Mouse (Mus musculus) neural tube, embryonic 11.5 days (tissue): Measurements from ENCODE around the gene Gpr108. TPM values are rescaled to one million over a fixed set of nuclear protein-coding genes. Genes with fewer than 3 reads are reported as not detected.

ENCODE experiments used
- ATAC-seq: fragments of 200-750 bp; cut with Nextera tagmentation; 2 replicates; pipeline ENCODE4 v1.8.0; 2017; ENCODE audit warnings: moderate number of reproducible peaks, mild to moderate bottlenecking, moderate TSS enrichment, moderate library complexity; ENCODE audit not compliant: insufficient read depth, low FRiP score, low TSS enrichment
- DNase-seq: peaks from one replicate; pipeline ENCODE4 v3.0.0-alpha.2; 2015; ENCODE audit warnings: low spot score
- H3K27ac ChIP-seq: fragments of 300-500 bp; sonication (generic); 2 replicates; pipeline ENCODE4 v1.5.1; 2014; ENCODE audit warnings: low read depth, mild to moderate bottlenecking, low read length
- H3K27me3 ChIP-seq: fragments of 300-500 bp; sonication (generic); 2 replicates; pipeline ENCODE4 v1.6.1; 2014; ENCODE audit warnings: mild to moderate bottlenecking, low read length, mixed read lengths; ENCODE audit not compliant: control insufficient read depth, insufficient read depth
- H3K36me3 ChIP-seq: fragments of 300-500 bp; sonication (generic); 2 replicates; pipeline ENCODE4 v1.6.1; 2014; ENCODE audit warnings: mild to moderate bottlenecking, low read length, moderate library complexity, mixed read lengths; ENCODE audit not compliant: control insufficient read depth, insufficient read depth
- H3K4me1 ChIP-seq: fragments of 300-500 bp; sonication (generic); 2 replicates; pipeline ENCODE4 v1.6.1; 2014; ENCODE audit warnings: low read length, mixed read lengths; ENCODE audit not compliant: control insufficient read depth, insufficient read depth
- H3K4me2 ChIP-seq: fragments of 300-500 bp; sonication (generic); 2 replicates; pipeline ENCODE4 v1.6.1; 2014; ENCODE audit warnings: low read depth, mild to moderate bottlenecking, moderate library complexity
- H3K4me3 ChIP-seq: fragments of 300-500 bp; sonication (generic); 2 replicates; pipeline ENCODE4 v1.5.1; 2014; ENCODE audit warnings: low read depth, low read length
- H3K9ac ChIP-seq: fragments of 300-500 bp; sonication (generic); 2 replicates; pipeline ENCODE4 v1.6.1; 2014; ENCODE audit warnings: mild to moderate bottlenecking, low read length
- H3K9me3 ChIP-seq: fragments of 300-500 bp; sonication (generic); 2 replicates; pipeline ENCODE4 v1.6.1; 2016; ENCODE audit warnings: low read length; ENCODE audit not compliant: control insufficient read depth
- whole genome bisulfite sequencing: fragments of 180-500 bp; shearing (Covaris S2); extraction: QIAGEN DNeasy Blood & Tissue Kit; methylation state at CpG from one replicate; pipeline ENCODE4 v1.1.7; 2014; 5-methylcytosine and 5-hydroxymethylcytosine counted together
- polyA plus RNA-seq: library from polyadenylated mRNA; unstranded; fragments of >200 nt; fragmentation: Nextera tagmentation; extraction: Ambion mirVana; gene quantifications from 2 replicates; pipeline ENCODE4 v1.2.1, GENCODE M21; 2014

Gpr108 gene
- polyA plus RNA-seq, 1 experiment from 2014 or later, result 29.1 TPM

- WGBS, result 65% methylated on average over 10 of the region's 10 CpGs
These were observed 4.4 kb downstream of the Gpr108 start for GRCm38 (mm10) chr17:57243650-57244370.

DNA sequence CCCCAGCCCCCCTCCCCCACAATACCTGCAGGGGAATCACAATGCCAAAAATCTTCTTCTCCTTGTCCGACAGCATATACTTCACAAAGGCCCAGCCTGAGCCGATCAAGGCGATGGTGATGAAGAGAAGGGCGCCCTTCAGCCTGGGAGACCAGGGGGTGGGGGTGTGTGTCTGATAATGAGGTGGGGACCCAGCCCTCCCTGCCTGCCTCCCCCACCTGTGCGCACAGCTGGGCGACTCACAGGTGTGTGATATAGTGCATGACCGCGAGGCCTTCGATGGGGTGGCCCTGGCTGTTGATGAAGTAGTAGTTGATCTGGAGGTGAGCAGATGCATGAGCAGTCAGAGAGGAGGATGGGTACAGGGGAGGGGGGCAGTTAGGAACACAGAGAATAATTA is 11.1 kb downstream of the Gpr108 start:
- Histone ChIP-seq H3K27me3 (no peaks in the 10 kb centered on the region), H3K36me3 (peaks cover 10% of the 10 kb centered on the region), H3K9me3 (no peaks in the 10 kb centered on the region), H3K4me1 (no peaks in the 10 kb centered on the region), H3K9ac (no peak overlapping the region), H3K4me3 (no peak overlapping the region), H3K4me2 (no peak overlapping the region), H3K27ac (no peak overlapping the region)
- no peak for ATAC-seq
- no peak for DNase-seq
- 93% methylated on average over 9 of the region's 9 CpGs for WGBS

More at GRCm38 (mm10) chr17:57243650-57244370, 4.4 kb downstream of the Gpr108 start:
- Histone ChIP-seq H3K9ac (no peak overlapping the region), H3K27ac (no peak overlapping the region), H3K27me3 (no peaks in the 10 kb centered on the region), H3K4me2 (no peak overlapping the region), H3K9me3 (no peaks in the 10 kb centered on the region), H3K36me3 (no peaks in the 10 kb centered on the region), H3K4me1 (peaks cover 2% of the 10 kb centered on the region), H3K4me3 (no peak overlapping the region)
- DNase-seq, result peak; percentile 1
- no peak for ATAC-seq

DNA sequence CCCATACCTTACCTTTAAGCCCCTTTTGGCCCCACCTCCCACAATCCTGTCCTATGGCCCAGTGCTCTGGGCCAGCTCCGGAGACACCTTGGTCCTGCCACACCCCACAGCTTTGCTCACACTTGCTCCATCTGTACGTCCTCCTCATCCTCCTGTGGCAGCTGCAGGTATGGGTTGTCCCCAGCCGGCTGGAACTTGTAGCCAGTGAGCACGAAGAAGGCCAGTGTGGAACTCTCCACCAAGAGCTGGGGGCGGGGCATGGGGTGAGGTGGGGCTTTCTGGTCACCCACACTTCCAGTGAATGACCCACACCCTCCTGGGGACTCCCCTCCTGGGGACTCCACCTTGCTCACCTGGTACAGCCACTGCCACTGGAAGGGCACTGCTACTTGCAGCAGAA is 12.4 kb downstream of the Gpr108 start:
- H3K36me3 ChIP-seq, result peaks cover 10% of the 10 kb centered on the region

GRCm38 (mm10) chr17:57234254-57234928 is 13.9 kb downstream of the Gpr108 start:
- DNase-seq, result no peak
- H3K9ac ChIP-seq, result no peak overlapping the region
- no peak overlapping the region for H3K4me2 ChIP-seq
- H3K9me3 ChIP-seq, result no peaks in the 10 kb centered on the region
- H3K4me1 ChIP-seq, result no peaks in the 10 kb centered on the region
- no peak overlapping the region for H3K4me3 ChIP-seq
- H3K36me3 ChIP-seq, result peaks cover 10% of the 10 kb centered on the region
- H3K27ac ChIP-seq, result no peak overlapping the region
- H3K27me3 ChIP-seq, result no peaks in the 10 kb centered on the region
- ATAC-seq, result no peak
- 87% methylated on average over 12 of the region's 12 CpGs for WGBS

More for the DNA sequence above, 12.4 kb downstream of the Gpr108 start:
- no peaks in the 10 kb centered on the region for H3K4me1 ChIP-seq
- no peaks in the 10 kb centered on the region for H3K27me3 ChIP-seq
- H3K27ac ChIP-seq, result no peak overlapping the region
- 87% methylated on average over 5 of the region's 5 CpGs for WGBS
- ATAC-seq (no peak), DNase-seq (no peak)
- no peak overlapping the region for H3K4me3 ChIP-seq
- no peak overlapping the region for H3K9ac ChIP-seq
- H3K9me3 ChIP-seq, result no peaks in the 10 kb centered on the region
- no peak overlapping the region for H3K4me2 ChIP-seq

DNA sequence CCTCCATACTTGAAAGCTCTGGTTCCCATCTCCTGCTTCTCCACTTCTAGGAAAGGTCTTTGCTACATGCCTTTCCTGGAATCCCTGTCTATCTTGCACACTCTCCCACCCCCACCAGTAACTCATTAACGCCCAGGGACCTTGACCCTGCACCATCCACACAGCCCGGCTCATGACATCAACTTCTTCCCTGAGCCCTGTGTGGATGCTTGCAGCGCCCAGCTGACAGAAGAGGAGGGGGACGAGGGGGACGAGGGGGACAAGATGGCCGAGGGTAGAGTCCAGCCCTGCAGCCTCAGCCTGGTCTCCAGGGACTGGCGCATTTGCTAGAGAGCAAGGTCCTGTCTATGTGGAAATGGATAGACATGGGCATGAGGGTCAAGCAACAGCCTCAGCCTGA is 15.2 kb downstream of the Gpr108 start:
- DNase-seq (peak; percentile 27), ATAC-seq (peak; percentile 42; the same call in 1 of the 2 replicates)
- H3K9me3 ChIP-seq, result no peaks in the 10 kb centered on the region
- no peaks in the 10 kb centered on the region for H3K4me1 ChIP-seq
- no peak overlapping the region for H3K4me3 ChIP-seq
- H3K4me2 ChIP-seq, result no peak overlapping the region
- no peak overlapping the region for H3K9ac ChIP-seq
- H3K36me3 ChIP-seq, result peaks cover 10% of the 10 kb centered on the region
- WGBS, result 56% methylated on average over 7 of the region's 7 CpGs
- no peak overlapping the region for H3K27ac ChIP-seq
- H3K27me3 ChIP-seq, result no peaks in the 10 kb centered on the region

DNA sequence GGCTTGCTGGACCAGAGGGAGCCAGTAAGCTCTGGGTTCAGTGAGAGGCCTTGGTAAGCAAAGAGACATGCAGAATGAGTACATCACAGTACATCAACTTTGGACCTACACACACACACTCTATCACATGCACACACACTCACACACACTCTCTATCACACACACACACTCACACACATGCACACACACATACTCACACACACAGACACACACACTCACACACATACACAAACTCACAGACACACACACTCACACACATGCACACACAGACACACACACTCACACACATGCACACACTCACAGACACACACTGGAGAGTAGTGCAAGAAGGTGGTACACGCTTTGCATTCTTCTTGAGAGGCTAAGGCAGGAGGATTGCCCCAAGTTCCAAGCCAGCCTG is 16.0 kb downstream of the Gpr108 start:
- 89% methylated on average over 1 of the region's 1 CpGs for WGBS
- no peak overlapping the region for H3K27ac ChIP-seq
- DNase-seq, result no peak
- H3K36me3 ChIP-seq, result peaks cover 7% of the 10 kb centered on the region
- no peak overlapping the region for H3K4me2 ChIP-seq
- H3K9ac ChIP-seq, result no peak overlapping the region
- no peak overlapping the region for H3K4me3 ChIP-seq
- no peaks in the 10 kb centered on the region for H3K27me3 ChIP-seq
- H3K9me3 ChIP-seq, result no peaks in the 10 kb centered on the region
- no peaks in the 10 kb centered on the region for H3K4me1 ChIP-seq
- no peak for ATAC-seq

DNA sequence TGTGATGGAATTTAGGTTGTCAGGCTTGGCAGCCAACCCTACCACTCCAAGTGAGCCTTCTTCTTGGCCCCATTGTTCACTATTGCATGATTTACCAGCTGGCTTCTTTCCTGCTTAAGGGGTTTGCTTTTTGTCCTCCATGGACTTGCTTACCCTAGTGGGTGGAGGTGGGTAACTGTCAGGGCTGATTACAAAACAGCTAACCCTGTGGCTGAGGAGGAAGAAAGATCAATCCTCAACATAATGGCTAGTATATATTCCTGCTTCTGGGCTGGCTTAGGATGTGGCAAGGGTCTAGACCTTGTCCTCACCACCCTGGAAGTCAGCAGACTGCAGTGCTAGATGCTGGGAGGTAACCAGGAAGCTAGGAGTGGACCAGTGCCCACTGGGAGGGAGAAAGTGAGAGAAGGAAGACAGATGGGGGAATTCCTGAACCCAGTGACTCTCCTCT is 16.9 kb downstream of the Gpr108 start:
- no peaks in the 10 kb centered on the region for H3K4me1 ChIP-seq
- ATAC-seq (no peak), DNase-seq (no peak)
- no peak overlapping the region for H3K4me3 ChIP-seq
- H3K27ac ChIP-seq, result no peak overlapping the region
- no peaks in the 10 kb centered on the region for H3K27me3 ChIP-seq
- peaks cover 3% of the 10 kb centered on the region for H3K36me3 ChIP-seq
- no peak overlapping the region for H3K4me2 ChIP-seq
- H3K9ac ChIP-seq, result no peak overlapping the region
- no peaks in the 10 kb centered on the region for H3K9me3 ChIP-seq

DNA sequence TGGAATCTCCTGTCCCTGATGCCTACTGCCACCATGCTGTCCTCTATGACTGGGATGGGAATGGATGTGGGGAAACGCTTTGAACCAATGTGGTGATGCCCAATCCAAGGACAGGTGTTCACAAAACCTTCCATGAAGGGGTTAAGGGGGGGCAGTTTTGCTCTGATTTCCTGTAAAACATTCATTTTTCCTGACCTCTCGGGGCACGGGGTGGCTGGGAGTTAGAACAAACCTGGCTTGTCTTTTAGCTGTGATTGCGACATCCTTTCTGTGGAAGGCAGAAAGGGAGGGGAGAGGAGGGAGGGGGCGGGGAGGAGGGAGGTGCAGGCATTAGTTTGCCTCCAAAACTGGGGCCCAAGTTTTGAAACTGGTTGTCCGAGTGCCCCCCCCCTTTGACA is 17.5 kb downstream of the Gpr108 start:
- Histone ChIP-seq H3K9ac (no peak overlapping the region), H3K4me3 (no peak overlapping the region)
- WGBS, result 86% methylated on average over 6 of the region's 6 CpGs

More for the DNA sequence above, 17.5 kb downstream of the Gpr108 start:
- peaks cover 3% of the 10 kb centered on the region; the same call in 1 of the 2 replicates for H3K36me3 ChIP-seq
- H3K9me3 ChIP-seq, result no peaks in the 10 kb centered on the region
- no peak overlapping the region for H3K27ac ChIP-seq
- ATAC-seq (no peak), DNase-seq (no peak)
- no peaks in the 10 kb centered on the region for H3K4me1 ChIP-seq
- no peak overlapping the region for H3K4me2 ChIP-seq
- H3K27me3 ChIP-seq, result no peaks in the 10 kb centered on the region
